Mouse (Mus musculus): ENCODE measurements around the gene Olfr519.

GRCm38 (mm10) chr7:108884906-108885305 lies 9.3 kb downstream of the Olfr519 start, which contains the start of gene Olfr518:
- TF ChIP-seq CTCF (IDR thresholded peaks at IDR 0.05; ENCODE audit: low read depth, low read length) = no peak
- TF ChIP-seq POLR2A (IDR thresholded peaks at IDR 0.05; ENCODE audit: insufficient read depth, low read length) = no peak

Data from ES-Bruce4 (cell line).